Mouse (Mus musculus) regulatory T cell (primary cell): ENCODE results near the gene Tomm40.

Source experiments
- in situ Hi-C: fragments of 300-600 bp; cut with MboI, MseI; formaldehyde crosslinking; loops from one replicate; pipeline ENCODE4 v1.15.1; 2025; ENCODE audit warnings: high pct_unique_total_duplicates

Gene Tomm40

DNA sequence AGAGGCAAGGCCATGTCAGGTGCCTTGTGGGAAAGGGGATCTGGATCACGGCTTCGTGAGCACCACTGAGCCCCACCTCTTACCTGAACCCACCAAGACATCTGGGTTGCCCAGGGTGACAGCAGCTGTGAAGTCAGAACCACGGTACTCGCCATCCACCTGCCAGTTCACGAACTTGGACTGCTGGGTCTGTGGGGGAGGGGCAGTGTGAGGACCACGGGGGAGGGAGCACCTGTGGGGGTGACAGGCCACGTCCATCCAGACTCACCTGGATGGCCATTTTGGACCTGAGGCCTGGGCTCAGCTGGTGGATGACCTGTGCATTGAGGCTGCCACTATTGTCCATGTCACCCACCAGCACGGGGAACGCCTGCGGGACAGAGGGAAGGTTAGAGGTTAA, 4.6 kb downstream of the Tomm40 start:
- in situ Hi-C loops = loop anchor here (5.0 kb wide), 1 partner anchor 43 kb away; the partner anchor contains the start of gene Clptm1

DNA sequence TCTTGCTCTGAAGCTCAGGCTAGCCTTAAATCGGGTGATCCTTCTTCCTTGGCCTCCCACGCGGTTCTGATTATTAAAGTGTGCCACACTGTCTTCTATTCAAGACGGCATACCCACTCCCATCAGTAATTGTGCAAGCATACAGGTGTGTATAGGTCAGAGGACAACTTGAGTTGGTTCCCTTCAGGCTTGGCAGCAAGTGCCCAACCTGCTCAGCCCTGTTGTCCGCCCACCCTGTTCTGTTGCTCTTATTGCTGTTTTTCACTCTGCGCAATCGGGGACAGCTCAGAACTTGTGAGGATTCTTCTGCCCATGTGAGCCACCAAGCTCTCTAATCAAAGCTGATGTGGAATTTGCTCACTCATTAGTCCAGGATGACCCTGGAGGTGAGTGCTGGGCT, 10.0 kb downstream of the Tomm40 start:
- in situ Hi-C loops = no loop called here

DNA sequence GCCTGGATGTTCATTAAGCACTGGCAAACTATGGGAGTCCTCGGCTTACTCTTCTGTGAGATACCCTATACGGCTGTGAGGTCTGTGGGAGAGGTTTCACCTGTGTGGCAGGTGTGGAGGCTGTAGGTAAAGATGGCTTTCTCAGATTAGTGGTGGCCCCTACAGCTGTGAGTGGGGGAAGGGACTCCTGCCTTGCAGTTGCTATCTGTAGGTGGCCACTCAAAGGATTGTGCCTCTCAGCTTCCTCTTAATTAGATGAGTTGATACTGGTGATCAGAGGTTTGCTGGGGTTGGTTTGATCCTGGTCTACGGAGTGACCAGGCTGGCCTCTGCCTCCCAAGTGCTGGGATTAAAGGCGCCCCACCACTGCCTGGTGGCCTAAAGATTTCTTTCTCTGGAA, 10.8 kb downstream of the Tomm40 start:
- in situ Hi-C loops = no loop called here

DNA sequence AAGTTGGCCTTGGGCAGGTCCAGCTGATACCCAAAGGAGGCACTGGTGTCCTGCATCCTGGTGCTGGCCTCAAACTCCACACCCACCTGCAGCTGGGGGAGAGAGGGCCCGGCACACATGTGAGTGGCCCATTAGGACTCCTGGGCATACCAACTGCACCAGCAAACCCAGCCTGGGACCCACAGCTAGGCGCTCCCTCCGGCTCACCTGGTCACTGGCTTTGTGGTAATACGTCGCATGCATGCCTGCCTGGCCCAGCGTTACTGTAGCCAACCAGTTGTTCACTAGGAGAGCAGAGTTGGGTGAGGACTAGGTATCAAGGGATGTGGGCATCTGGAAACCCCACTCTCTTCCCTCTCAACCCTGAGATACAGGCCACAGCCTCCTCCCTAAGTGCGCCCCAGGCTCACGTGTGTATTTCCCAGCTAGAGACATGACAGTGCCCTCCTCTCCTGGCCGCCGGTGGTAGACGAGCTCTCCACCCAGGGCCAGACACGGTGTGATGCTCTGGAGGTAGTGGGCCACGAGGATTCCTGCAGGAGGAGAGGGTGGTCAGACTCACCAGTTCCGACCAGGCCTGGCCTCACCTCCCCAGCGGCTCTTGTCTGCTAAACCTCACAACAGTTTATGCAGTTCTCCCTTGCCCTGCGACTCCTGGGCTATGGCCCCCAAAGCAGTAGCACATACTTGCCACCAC, 12.2 kb downstream of the Tomm40 start:
- in situ Hi-C loops = no loop called here

DNA sequence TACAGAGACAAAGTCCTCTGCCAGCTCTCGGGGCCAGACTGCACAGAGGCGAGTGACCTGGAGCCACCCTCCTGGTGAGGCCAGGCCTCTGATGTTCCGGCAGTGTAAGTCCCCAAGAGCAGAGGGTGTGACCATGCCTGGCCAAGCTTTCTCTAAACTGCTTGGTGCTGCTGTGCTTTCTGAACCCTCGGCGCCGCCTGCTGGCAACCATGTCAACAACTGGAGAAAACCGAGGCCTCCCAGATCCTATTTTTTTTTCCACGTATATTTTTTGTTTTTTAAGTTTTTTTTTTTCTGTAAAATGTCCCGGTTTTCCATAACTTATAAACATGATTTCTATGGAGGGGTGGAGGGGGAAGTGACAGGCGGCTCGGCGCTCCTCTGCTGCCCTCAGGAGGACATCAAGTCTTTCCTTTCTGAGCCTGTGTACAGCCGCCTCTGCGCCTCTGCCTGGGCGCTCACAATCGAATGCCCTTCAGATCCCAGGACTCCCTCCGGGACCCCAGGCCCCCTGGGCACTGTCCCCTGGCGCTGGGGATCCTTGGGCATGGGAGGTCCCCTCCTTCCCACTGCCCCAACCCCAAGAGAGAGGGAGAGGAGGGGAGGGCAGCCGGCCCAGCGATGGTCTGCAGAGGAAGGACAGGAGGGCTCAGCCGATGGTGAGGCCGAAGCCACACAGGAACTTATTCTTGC, 14.0 kb downstream of the Tomm40 start:
- in situ Hi-C loops = no loop called here

GRCm38 (mm10) chr7:19700299-19701068, 14.8 kb downstream of the Tomm40 start:
- in situ Hi-C loops = no loop called here

DNA sequence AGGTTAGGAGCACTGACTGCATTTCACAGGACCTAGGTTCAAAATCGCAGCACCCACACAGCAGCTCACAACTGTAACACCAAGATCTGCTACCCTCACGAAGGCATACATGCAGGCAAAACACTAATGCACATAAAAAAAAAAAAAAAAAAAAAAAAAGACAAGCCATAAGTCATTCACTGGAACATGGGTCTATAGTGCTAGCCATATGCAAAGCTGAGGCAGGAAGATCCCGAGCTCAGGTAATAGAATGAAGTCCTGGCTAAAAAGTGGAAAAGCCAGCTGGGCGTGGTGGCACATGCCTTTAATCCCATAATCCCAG, 15.4 kb downstream of the Tomm40 start:
- in situ Hi-C loops = no loop called here

GRCm38 (mm10) chr7:19698907-19699826, 16.1 kb downstream of the Tomm40 start, which contains the start of gene Apoe:
Apoe (minus strand) TSS chr7:19699188.
- in situ Hi-C loops = no loop called here

- in situ Hi-C loops = no loop called here
These were observed 17.0 kb downstream of the Tomm40 start for GRCm38 (mm10) chr7:19697949-19698906.

DNA sequence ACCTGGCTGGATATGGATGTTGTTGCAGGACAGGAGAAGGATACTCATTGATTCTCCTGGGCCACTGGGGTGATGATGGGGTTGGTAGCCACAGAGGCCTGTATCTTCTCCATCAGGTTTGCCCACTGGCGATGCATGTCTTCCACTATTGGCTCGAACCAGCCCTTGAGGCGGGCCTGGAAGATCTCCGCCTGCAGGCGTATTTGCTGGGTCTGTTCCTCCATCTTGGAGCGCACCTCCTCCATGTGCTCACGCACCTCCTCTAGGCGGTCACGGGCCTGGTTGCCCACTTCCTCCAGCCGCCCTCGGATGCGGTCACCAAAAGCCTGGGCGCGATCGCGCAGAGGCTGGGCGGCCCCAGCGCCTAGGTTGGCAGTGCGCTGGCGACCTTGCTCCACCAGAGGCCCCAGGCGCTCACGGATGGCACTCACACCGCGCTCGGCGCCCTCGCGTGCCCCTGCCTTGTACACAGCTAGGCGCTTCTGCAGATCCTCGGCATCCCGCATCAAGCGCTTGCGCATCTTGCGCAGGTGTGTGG, 18.8 kb downstream of the Tomm40 start:
- in situ Hi-C loops = no loop called here

- in situ Hi-C loops = no loop called here
These were observed 19.4 kb downstream of the Tomm40 start for GRCm38 (mm10) chr7:19695881-19696280.

DNA sequence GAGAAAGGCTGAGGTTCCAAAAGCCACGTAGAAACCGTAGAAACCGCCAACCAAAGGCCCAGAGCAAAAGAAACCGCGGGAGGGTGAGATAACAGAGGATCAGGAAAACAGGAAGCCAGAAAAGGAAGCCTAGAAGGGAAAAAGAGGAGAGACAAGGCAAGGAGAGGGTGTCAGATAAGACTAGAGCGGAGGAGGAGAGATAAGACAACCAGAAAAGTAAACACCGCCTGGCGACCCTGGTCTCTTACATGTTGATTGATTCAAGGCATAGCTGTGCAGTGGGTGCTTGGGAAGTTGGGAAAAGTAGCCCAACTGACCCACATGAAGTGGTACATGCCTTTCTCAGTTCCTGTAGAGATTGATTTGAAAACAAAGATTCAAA, 20.0 kb downstream of the Tomm40 start:
- in situ Hi-C loops = no loop called here

DNA sequence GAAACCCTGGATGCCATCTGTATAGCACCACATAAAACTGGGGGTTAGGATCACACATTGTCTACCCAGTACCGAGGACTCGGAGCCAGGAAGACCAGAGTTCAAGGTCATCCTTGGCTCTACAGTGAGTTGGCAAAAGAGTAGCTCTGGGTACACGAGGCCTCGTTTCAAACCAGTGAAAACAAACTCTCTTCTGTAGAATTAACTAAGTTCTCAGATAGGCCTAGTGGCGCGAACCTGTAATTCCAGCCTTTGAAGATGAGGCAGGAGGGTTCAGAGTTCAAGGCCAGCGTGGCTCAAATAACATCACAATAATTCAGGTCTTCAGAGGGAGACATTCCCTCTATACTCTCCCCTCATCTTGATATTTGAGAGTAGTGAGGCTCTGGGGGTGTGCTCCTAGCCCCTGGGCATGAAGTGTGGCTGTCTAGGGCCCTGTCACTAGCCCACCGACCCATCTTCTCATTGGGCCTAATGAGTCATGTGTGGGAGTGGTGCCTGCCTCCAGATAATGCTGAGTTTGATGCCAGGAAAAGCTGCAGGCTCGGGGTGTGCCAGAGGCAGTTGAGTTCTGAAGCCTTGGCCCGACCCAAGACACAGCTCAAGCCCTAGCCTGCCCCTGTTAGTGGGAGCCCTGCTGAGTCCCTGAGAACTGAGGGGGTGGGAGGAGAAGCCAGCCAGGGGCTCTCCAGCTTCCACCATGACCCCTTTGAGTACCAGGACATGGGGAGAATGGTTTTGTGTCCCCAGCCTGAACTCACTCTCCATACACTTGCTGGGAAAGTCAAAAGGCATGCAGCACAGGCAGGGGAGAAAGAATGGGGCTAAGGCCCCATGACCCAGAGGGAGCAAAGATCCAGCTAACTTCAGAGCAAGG, 20.7 kb downstream of the Tomm40 start:
- in situ Hi-C loops = no loop called here

- in situ Hi-C loops = no loop called here
These were observed 21.8 kb downstream of the Tomm40 start for GRCm38 (mm10) chr7:19693421-19693820.

DNA sequence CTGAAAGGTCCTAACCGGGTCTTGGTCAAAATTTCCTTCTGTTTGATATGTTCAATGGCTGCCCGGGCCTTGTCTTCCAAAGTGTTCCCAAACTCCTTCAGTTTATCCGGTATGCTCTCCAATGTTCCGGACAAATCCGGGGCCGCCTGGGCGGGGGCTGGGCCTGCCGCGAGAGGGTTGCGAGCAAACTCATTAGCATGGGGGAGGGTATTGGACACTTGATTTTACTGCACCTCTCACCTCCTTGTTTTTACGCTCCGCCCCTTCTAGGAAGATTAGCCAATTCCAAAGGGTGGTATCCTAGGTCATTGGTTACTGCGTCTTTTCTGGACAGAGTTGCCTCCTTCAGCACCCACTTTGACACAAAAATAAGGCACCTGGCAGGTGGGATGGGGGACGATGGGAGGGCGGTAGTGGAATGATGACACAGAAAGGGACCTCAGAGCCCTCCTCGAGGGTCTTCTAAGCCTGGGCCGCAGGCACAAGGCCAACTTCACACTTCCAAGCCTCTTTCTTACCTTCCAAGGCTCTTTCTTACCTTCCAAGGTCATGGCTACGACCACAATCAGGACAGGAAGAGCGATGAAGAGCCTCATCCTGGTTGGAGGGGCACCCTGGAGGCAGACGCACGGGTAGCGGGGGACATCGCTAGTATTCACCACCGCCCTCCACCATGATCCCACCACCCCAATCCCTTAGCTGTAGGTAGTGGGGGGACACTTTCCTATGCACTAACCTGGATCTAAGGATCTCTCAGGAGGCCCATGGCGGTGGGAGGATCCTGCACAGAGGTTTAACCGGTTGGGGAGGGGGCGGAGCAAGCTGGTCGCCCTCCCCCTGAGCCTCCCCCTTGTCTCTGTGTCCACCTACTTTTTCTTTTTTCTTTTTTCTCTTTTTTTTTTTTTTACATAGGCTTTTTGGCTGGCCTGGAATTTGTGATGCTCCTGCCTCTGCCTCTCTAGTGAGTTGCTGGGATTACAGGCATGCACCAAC, 23.1 kb downstream of the Tomm40 start, which contains the start of gene Apoc1:
TSS of gene Apoc1 (minus strand) at position 788 of the 993 bp plus-strand sequence.
- in situ Hi-C loops = no loop called here

- in situ Hi-C loops = no loop called here
These were observed 23.8 kb downstream of the Tomm40 start for GRCm38 (mm10) chr7:19691434-19691833.

DNA sequence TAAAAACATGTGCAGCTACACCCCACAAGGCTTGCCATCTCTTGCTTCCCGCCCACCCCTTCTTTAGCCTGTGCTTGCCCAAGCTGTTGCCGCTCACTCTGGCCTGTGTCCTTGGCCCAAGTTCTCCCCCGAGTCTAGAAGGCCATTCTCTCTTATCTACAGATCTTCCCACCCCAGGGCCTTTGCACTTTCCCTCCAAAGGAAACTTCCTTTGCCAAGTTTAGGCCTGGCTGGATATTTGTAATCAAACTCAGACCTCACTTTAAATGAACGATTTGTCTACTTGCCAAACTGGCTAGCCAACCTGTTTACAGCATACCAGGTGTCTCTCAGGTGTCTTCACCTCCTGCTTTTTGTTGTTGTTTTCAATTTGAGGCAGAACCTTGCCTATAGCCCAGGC, 24.4 kb downstream of the Tomm40 start:
- in situ Hi-C loops = no loop called here

DNA sequence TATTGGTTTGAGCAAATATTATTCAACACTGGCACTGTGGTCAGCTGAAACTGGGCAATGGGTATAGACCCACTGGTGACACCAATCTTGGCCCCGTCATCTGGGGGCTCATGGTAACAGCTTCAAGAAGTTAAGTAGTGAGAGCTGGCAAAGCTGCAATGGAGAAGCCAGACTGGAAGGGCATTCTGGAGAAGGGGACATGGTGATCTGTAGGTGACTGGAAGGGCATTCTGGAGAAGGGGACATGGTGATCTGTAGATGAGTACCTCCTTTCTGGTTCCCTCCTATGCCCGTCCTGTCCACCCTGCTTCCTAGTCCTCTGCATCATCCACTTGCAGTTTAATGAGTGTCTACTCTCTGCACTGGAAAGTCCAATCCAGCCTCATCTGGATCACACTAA, 26.6 kb downstream of the Tomm40 start:
- in situ Hi-C loops = no loop called here
